Mouse (Mus musculus) Patski (cell line): ENCODE results near the gene Mansc1. TPM values are rescaled to one million over a fixed set of nuclear protein-coding genes. Genes with fewer than 3 reads are reported as not detected.

Experiments
- ATAC-seq: fragments of 100-300 bp; one replicate; pipeline ENCODE4 v1.8.0; 2021
- CTCF ChIA-PET: fragments of 350-600 bp; sonication (Branson Sonifier 250); formaldehyde crosslinking; loops from one replicate; lab custom pipeline; 2022; ENCODE audit warnings: inconsistent platforms; lab: Charles Lee
- POLR2A ChIA-PET: fragments of 350-600 bp; sonication (Branson Sonifier 250); formaldehyde crosslinking; loops from one replicate; lab custom pipeline; 2022; ENCODE audit warnings: antibody characterized with exemption, inconsistent platforms; lab: Charles Lee
- DNase-seq: peaks from one replicate; pipeline ENCODE4 v3.0.0-alpha.2; 2011; ENCODE audit warnings: low read depth, low spot score
- H3K27me3 ChIP-seq: fragments of 371-371 bp; one replicate; pipeline ENCODE4 v1.5.1; 2021
- CTCF ChIP-seq: fragments of 100-300 bp; IDR thresholded peaks from one replicate; pipeline ENCODE4 v1.5.1; 2021
- in situ Hi-C: fragments of 300-500 bp; cut with MboI; formaldehyde crosslinking; loops from 3 replicates; pipeline ENCODE4 v1.11.1; 2018; ENCODE audit warnings: low pct_unique_long_range_greater_than_20kb, mixed read lengths
- polyA plus RNA-seq: library from polyadenylated mRNA; unstranded; gene quantifications from one replicate; pipeline ENCODE4 v1.2.3, GENCODE M21; 2021

Mansc1 gene
- polyA plus RNA-seq, 1 experiment from 2014 or later = not detected

- POLR2A ChIA-PET = interaction anchor here (0.6 kb wide), 1 partner anchor 143 kb away, joined by 3 read pairs; no protein-coding TSS in a partner anchor
- in situ Hi-C loops = no loop called here
- CTCF ChIA-PET = interaction anchor here (2.2 kb wide), 1 partner anchor 10 kb away, joined by 6 read pairs; no protein-coding TSS in a partner anchor
- no peak for DNase-seq
- no peak for TF ChIP-seq CTCF
- peaks cover 4% of the 10 kb centered on the region for H3K27me3 ChIP-seq
- no peak for ATAC-seq
Observed at GRCm38 (mm10) chr6:134579506-134579905, 52.8 kb downstream of the Mansc1 start.

GRCm38 (mm10) chr6:134578039-134578438 is 54.2 kb downstream of the Mansc1 start:
- no peak for TF ChIP-seq CTCF
- ATAC-seq (no peak), DNase-seq (no peak)
- ChIA-PET POLR2A (no interaction called here), CTCF (interaction anchor here (2.2 kb wide), 1 partner anchor 8 kb away, joined by 6 read pairs; no protein-coding TSS in a partner anchor)
- in situ Hi-C loops = no loop called here
- H3K27me3 ChIP-seq = peaks cover 4% of the 10 kb centered on the region

DNA sequence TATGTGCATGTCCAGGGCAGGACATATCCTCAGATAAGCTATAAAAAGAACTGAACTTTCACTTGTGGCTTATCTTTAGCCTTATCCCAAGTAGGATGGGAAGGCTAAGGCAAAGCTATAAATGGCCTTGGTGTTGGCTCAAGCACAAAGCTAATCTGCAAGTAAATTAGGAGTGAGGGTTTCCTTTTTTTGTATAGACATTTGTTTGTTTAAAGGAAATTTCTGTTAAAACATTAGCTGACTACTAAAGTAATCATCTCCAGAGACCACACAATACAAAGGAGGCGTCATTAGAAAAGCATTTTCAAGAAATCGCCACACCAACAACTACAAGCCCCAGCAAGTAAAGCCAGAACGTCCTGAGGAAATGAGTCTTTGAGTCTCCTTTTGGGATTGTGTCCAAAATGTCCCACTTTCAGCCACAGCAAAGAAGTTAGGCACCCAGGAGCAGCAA is 57.0 kb downstream of the Mansc1 start:
- DNase-seq (no peak), ATAC-seq (no peak)
- CTCF ChIA-PET = interaction anchor here (1.4 to 1.7 kb wide), 2 partner anchors 40 to 82 kb away, joined by 4 to 5 read pairs; no protein-coding TSS in a partner anchor
- no peaks in the 10 kb centered on the region for H3K27me3 ChIP-seq
- TF ChIP-seq CTCF = no peak
- POLR2A ChIA-PET = interaction anchor here (0.6 kb wide), 1 partner anchor 8 kb away, joined by 3 read pairs; no protein-coding TSS in a partner anchor
- in situ Hi-C loops = no loop called here

DNA sequence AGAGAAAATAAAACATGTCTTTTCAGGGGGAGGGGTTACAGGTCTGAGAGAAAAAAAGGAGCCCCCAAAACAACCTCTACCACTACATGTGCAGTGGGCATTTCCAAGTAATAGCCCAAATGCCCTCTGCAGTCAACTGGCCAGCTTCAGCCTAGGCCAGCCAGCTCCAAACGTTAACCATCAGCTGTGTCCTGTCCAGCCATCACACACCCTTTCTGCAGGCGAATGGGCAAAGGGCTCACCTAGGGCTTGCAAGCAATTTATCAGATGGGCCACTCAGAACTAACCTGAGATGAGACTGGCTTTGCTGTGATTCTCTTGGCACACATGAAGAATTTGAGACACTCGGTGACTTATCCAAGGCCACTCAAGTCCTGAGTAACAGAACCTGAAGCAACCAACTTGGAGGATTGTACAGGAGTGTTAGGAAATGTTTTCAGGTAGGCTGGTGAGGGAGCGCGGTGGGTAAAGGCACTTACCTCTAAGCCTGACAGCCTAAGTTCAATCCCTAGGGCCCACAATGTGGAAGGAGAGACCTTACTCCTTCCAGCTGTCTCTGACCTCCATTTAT is 64.2 kb downstream of the Mansc1 start:
- TF ChIP-seq CTCF = no peak
- ChIA-PET CTCF (no interaction called here), POLR2A (interaction anchor here (0.6 to 1.1 kb wide), 4 partner anchors 8 to 104 kb away, joined by 3 to 4 read pairs (median 3); no protein-coding TSS in a partner anchor)
- in situ Hi-C loops = no loop called here
- DNase-seq (no peak), ATAC-seq (no peak)
- no peaks in the 10 kb centered on the region for H3K27me3 ChIP-seq

DNA sequence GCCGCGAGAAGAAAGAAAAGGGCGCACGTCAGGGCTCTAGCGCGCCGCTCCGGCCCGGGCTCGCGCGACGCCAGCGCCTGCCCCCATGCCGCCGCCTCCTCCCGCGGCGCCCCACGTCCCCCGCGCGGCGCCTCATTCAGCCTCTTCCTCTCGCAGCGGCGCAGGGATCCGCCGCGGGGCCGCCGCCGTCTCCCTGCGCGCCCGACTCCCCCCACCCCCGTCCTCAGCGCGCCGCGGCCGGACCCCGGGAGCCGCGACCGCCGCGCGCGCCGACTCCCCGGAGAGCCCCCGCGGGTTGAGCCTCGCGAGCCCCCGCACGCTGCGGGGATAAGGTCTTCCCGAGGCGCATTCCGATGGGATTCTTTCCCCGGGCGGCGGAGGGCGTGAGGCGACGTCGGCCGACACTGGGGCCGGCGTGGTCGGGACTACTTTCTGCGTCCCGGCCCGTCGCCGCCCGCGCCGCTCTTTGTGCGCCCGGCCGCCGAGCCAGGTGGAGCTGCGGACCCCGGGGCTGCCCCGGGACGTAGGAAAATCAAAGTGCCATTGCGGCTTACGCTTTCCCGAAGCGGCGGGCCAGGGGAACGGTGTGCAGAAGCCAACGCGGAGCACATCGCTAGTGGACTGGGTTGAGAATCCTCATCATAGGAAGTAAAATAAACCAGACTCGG is 65.3 kb downstream of the Mansc1 start, which contains the start of gene Lrp6:
Lrp6 (minus strand) TSS at position 148 of the 668 bp plus-strand sequence.
- no peak for TF ChIP-seq CTCF
- DNase-seq (peak; percentile 28), ATAC-seq (peak; percentile 89)
- no peaks in the 10 kb centered on the region for H3K27me3 ChIP-seq
- CTCF ChIA-PET = no interaction called here
- POLR2A ChIA-PET = interaction anchor here (0.6 to 1.1 kb wide), 3 partner anchors 40 to 1463 kb away, joined by 3 to 4 read pairs (median 4); no protein-coding TSS in a partner anchor
- in situ Hi-C loops = no loop called here

DNA sequence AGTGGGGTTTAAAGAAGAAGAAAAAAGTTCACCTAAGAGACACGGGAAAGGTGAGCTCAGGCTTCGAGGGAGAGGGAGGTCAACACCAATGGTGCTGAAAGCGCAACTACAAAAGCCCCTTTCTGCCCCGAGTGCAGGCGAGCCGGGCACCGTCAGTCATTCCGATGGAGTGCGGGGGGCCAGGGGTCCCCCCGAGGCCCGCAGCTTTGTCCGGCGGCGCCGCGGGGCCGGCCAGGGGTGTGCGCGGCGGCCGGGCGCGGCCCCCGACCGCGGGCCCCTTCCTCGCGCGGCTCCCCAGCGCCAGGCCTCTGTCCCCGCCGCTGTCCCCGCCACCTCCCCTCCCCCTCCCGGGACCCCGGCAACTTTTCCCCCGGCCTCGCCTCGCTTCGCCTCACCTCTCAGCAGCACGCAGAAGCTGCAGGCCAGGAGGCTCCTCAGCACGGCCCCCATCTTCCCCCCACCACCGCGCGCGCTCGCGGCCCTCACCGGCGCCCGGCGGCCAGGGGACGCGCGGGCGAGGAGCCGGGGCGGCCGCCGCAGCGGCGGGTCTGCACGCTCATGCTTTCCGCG is 66.0 kb downstream of the Mansc1 start:
- in situ Hi-C loops = no loop called here
- peak; percentile 49 for ATAC-seq
- no peaks in the 10 kb centered on the region for H3K27me3 ChIP-seq
- TF ChIP-seq CTCF = no peak
- POLR2A ChIA-PET = interaction anchor here (1.6 kb wide), 1 partner anchor 54 kb away, joined by 6 read pairs; no protein-coding TSS in a partner anchor
- CTCF ChIA-PET = interaction anchor here (1.2 kb wide), 1 partner anchor 111 kb away, joined by 4 read pairs; no protein-coding TSS in a partner anchor
- DNase-seq = no peak

GRCm38 (mm10) chr6:134565606-134566247 is 66.6 kb downstream of the Mansc1 start:
- no peaks in the 10 kb centered on the region for H3K27me3 ChIP-seq
- ChIA-PET CTCF (interaction anchor here (1.2 kb wide), 1 partner anchor 110 kb away, joined by 4 read pairs; no protein-coding TSS in a partner anchor), POLR2A (interaction anchor here (1.6 kb wide), 1 partner anchor 53 kb away, joined by 6 read pairs; no protein-coding TSS in a partner anchor)
- TF ChIP-seq CTCF = no peak
- no peak for ATAC-seq
- DNase-seq = no peak
- in situ Hi-C loops = no loop called here

GRCm38 (mm10) chr6:134564539-134564938 is 67.7 kb downstream of the Mansc1 start:
- in situ Hi-C loops = loop anchor here (5.0 kb wide), 1 partner anchor 57 kb away; no protein-coding TSS in a partner anchor
- POLR2A ChIA-PET = no interaction called here
- no peak for TF ChIP-seq CTCF
- CTCF ChIA-PET = interaction anchor here (1.1 kb wide), 1 partner anchor 44 kb away, joined by 3 read pairs; no protein-coding TSS in a partner anchor
- H3K27me3 ChIP-seq = no peaks in the 10 kb centered on the region
- ATAC-seq (no peak), DNase-seq (no peak)

GRCm38 (mm10) chr6:134559635-134560034 is 72.7 kb downstream of the Mansc1 start:
- ATAC-seq (no peak), DNase-seq (no peak)
- POLR2A ChIA-PET = interaction anchor here (0.5 kb wide), 1 partner anchor 165 kb away, joined by 3 read pairs; no protein-coding TSS in a partner anchor
- TF ChIP-seq CTCF = no peak
- H3K27me3 ChIP-seq = no peaks in the 10 kb centered on the region
- in situ Hi-C loops = loop anchor here (5.0 kb wide), 1 partner anchor 52 kb away; no protein-coding TSS in a partner anchor
- CTCF ChIA-PET = interaction anchor here (1.3 kb wide), 1 partner anchor 10 kb away, joined by 3 read pairs; no protein-coding TSS in a partner anchor

Other genes with a start within 250 kb of the Mansc1 start
- not detected for gene Bcl2l14, start 236.2 kb downstream of the Mansc1 start, polyA plus RNA-seq
- 36.2 TPM for gene Lrp6, start 65.5 kb downstream of the Mansc1 start, polyA plus RNA-seq
- 15.4 TPM for gene Borcs5, start 7.0 kb upstream of the Mansc1 start, polyA plus RNA-seq
- gene Dusp16, start 160.1 kb upstream of the Mansc1 start, polyA plus RNA-seq = 43.7 TPM
- 19.6 TPM for gene Crebl2, start 197.7 kb upstream of the Mansc1 start, polyA plus RNA-seq